Mouse (Mus musculus): ENCODE measurements around the gene Nmur1. TPM values are rescaled to one million over a fixed set of nuclear protein-coding genes. Genes with fewer than 3 reads are reported as not detected.
A peak's percentile ranks its signal among the peaks of the same experiment; 100 is the strongest.

The Nmur1 gene
- total RNA-seq, 4 experiments from 2014 or later, result not detected

- peak; percentile 55 for DNase-seq (ENCODE audit: low spot score)
Observed at GRCm38 (mm10) chr1:86440887-86441723, 15.1 kb upstream of the Nmur1 start.

GRCm38 (mm10) chr1:86440171-86440886 is 14.3 kb upstream of the Nmur1 start:
- peak; percentile 96 for DNase-seq (ENCODE audit: low spot score)

GRCm38 (mm10) chr1:86439487-86440170 is 13.6 kb upstream of the Nmur1 start:
- peak; percentile 16 for DNase-seq (ENCODE audit: low spot score)

DNA sequence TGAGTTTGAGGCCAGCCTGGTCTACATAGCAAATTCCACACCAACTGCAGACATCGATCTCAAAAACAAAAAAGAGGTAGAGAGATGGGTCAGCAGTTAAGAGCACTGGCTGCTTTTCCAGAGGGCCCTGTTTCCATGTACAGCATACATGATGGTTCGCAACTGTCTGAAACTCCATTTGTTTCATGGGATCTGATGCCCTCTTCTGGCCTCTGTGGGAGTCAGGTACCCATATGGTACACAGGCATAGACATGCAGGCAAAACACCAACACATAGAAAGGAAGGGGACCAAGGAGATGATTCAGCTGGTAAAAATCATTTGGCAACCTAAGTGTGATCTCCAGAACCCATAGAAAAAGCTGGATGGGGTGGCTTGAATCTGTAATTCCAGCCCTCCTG is 12.5 kb upstream of the Nmur1 start:
- DNase-seq (ENCODE audit: low spot score), result peak; percentile 21

DNA sequence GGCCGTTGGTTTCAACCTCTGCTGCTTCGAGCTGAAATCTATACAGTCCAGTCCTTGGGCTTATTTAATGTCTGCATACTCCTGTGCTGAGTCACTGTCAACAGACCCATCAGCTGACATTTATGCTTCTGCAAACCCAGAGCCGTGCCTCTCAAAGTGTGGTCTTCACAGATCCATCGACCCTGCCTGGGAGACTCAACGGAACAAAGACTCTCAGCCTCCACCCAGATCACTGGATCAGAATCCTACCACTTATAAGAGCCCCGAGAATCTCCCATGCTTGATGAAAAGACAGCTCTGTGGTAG is 11.9 kb upstream of the Nmur1 start:
- no peak for DNase-seq (ENCODE audit: low spot score)

DNA sequence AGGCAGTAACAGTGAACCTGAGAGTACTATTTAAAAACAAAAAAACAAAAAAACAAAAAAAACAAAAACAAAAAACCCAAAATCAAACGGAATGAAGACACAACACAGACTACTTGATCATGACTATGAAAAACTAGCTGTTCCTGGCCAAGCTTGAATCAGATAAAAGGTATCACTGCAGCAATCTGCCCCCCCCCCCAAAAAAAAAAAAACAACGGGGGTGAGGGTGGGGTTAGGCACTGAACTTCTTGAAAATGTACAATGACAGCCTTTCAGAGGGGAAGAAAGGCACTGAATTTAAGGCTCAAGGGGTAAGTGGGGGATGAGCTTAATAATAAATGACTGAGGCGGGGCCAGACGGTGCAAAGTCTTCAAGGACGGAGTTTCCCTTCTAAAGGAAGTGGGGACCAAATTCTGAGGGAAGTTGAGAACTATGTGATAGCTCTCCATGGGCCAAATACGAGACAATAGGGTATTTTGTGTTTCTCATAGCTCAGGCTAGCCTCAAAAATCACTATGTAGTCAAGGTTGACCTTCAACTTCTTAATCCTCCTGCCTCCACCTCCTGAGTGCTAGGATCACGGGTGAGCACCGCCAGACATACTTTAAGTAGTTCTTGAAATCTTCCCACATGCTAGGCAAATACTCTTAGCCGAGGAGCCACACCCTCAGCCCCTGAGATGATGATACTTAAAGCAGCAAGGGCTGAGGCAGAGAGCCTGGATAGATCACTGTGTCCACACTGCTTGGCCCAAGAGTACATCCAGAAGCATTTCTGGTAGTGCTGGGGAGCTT is 11.4 kb upstream of the Nmur1 start:
- DNase-seq (ENCODE audit: low spot score), result no peak

- DNase-seq (ENCODE audit: low spot score), result peak; percentile 69
Observed at GRCm38 (mm10) chr1:86435302-86435821, 9.3 kb upstream of the Nmur1 start.

- DNase-seq (ENCODE audit: low spot score), result peak; percentile 99
Observed at GRCm38 (mm10) chr1:86434439-86435201, 8.6 kb upstream of the Nmur1 start.

GRCm38 (mm10) chr1:86434001-86434400 is 8.0 kb upstream of the Nmur1 start:
- DNase-seq (ENCODE audit: low spot score), result peak; percentile 74

DNA sequence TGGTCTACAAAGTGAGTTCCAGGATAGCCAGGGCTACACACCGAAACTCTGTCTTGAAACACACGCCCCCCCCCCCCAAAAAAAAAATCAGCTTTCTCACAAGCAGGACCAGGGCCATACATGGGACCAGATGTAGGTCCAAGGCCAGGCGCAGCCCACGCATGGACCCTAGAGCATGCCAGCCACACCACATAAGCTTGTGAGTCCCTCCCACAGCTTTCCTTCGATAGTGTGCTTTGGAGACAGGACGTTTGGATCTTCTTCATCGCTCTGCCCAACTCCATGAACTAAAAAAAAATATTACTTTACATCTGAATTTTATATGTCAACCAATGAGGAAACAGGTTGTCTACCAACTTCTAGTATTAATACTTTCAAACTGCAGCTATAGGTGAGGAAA is 7.3 kb upstream of the Nmur1 start:
- no peak for DNase-seq (ENCODE audit: low spot score)

DNA sequence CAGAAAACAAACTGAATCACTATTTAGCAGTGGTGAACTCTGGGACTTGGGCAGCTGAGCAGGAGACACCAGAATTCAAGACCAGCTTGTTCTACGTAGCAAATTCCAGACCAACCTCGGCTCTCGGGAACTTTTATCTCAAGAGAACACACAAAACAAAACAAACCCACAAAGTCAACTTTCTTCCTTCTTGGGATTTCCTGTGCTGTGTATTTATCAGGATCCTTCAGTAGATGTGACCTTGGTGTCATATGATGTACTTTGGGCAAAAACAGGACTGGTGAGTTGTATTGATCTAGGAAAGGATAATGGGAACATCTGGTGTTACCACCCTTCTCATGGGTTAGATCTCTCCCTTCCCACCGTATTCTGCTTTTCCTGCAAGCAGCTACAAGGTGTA is 6.8 kb upstream of the Nmur1 start:
- DNase-seq (ENCODE audit: low spot score), result no peak

DNA sequence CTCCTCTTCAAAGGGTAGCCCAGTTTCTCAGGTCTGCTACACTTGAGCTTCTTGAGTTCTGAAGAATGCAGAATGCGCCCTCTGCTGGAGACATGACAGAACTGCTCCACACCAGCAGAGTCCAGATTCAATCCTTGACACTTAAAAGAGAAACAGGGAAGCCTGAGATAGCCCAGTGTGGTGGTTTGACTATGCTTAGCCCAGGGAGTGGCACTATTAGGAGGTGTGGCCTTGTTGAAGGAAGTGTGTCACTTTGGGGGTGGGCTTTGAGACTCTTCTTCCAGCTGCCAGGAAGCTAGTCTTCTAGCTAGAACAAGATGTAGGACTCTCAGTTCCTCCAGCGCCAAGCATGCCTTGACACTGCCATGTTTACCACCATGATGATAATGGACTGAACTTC is 4.0 kb upstream of the Nmur1 start:
- peak; percentile 81 for DNase-seq (ENCODE audit: low spot score)

- DNase-seq (ENCODE audit: low spot score), result no peak
Observed at GRCm38 (mm10) chr1:86424835-86425547, 1.0 kb downstream of the Nmur1 start.

DNA sequence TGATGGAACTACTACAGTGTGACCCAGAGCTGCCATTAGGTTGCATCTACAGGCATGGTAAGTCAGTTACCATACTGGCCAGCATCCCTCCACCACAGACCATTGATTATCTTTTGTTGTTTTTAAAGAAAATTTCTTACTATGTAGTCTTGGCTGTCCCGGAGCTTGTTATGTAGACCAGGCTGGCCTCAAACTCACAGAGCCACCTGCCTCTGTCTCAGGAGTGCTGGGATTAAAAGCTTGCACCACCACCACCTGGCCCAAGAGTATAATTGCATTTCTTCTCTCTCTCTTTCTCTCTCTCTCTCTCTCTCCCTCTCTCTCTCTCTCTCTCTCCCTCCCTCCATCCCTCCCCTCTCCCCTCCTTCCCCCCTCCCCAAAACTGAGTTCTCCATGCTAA is 1.7 kb downstream of the Nmur1 start:
- no peak for DNase-seq (ENCODE audit: low spot score)

DNA sequence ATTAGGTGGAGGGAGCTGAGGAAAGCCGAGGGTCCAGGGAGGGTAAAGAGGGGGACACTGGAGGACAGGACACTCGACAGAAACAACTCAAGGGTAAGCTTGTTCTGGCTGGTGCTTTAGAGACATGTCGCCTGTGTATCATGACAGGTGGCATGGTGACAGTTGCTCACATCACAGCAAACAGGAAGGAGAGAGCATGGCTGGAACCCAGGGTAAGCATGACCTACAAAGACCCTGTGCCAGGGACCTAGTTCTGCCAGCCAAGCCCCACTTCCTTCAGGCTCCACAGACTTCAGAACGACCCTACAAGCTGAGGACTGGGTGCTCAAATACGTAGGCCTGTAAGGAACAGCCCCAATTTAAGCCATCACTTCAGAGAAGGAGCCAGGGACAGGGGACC is 2.1 kb downstream of the Nmur1 start:
- DNase-seq (ENCODE audit: low spot score), result no peak

DNA sequence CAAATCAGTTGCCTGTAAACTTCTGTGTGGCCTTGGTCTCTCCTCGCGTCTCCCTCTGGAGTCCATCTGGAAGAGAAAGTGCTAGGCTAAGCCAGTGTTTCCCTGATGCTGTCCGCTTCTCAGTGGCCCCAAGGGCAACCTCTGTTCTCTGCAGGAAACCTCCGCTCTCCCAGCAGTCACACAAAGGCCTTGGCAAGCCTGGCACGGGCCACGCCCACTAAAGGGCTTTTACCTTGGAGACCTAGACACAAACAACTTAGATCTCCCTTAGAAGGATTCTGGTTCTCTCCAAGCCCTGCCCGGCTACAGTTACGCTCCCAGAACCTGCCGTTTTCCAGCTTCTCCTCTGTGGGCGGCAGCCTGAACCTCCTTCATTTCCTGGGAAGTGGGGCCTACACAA is 5.0 kb downstream of the Nmur1 start:
- DNase-seq (ENCODE audit: low spot score), result no peak

GRCm38 (mm10) chr1:86416321-86416720 is 9.7 kb downstream of the Nmur1 start:
- DNase-seq (ENCODE audit: low spot score), result no peak

DNA sequence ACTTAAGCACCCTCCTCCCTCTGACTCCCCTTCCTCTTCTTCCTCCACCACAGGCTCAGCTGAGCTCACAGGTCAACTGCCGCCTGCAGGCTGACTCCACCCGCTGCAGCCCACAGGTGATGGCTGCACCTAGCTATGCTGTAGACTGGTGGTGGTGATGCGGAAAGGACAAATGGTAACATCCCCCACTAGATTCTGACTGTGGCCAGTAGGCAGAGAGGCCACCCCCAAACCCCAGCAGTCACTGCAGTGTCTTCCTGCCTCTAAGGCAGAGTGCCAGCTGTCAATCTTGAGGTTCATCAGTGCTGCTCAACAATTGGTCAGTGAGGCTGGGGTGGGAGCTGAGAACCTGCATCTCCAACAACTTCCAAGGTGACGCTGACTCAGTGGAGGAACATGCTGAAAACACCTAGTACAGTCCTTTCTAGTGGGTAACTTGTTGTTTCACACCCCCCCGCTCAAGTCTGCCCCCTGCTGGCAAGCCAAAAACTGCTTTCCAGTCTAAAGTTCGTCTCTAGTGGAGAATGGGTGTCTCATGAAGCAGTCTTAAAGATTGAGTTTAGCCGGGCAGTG is 10.3 kb downstream of the Nmur1 start:
- DNase-seq (ENCODE audit: low spot score), result no peak

DNA sequence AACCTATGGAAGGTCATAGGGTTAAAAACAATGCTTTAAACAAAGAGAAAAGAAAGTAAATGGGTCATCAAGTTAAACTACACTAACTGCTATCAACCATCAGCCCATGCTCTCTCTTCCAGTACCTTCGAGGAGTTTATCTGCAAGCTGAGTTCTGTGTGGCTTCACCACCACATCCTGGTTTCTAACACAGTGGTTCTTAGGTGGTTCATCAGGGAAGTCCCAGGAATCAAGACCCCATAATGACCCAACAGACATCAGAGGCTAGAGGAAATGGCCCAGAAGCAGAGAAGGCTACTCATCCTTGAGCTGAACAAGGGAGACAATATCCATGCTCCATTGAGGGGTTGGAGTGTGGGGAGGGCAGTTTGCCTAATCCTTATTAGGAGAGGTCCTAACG is 10.9 kb downstream of the Nmur1 start:
- DNase-seq (ENCODE audit: low spot score), result no peak

DNA sequence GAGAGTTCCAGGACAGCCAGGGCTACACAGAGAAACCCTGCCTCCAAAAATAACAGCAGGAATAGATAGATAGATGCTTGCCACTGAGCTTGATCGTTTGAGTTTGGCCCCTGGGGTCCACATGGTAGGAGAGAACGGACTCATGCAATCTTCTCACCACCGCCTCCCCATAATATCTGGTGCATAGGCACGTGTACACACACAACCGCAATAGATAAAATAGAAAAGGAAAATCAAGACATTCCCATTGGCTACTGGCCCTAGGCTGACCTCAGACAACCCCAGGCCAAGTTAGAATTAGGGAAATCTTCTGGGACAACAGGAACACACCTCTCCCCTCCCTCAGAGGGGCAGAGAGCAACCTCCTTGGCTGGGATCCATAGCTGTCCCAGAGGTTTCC is 11.3 kb downstream of the Nmur1 start:
- no peak for DNase-seq (ENCODE audit: low spot score)
